Mouse (Mus musculus) kidney, postnatal 0 days (tissue): ENCODE results near the gene Ppm1l. TPM values are rescaled to one million over a fixed set of nuclear protein-coding genes. Genes with fewer than 3 reads are reported as not detected.

Experiments used
- ATAC-seq: fragments of 200-750 bp; cut with Nextera tagmentation; replicated peaks from 2 replicates; pipeline ENCODE4 v1.8.0; 2017; ENCODE audit warnings: low read depth, moderate number of reproducible peaks, moderate TSS enrichment, moderate library complexity; ENCODE audit not compliant: low FRiP score
- DNase-seq: peaks from one replicate; pipeline ENCODE4 v3.0.0-alpha.2; 2016; ENCODE audit warnings: low spot score
- H3K27ac ChIP-seq: fragments of 300-500 bp; sonication (generic); 2 replicates; pipeline ENCODE4 v1.5.1; 2014; ENCODE audit warnings: mild to moderate bottlenecking
- H3K27me3 ChIP-seq: fragments of 300-500 bp; sonication (generic); 2 replicates; pipeline ENCODE4 v1.6.1; 2014; ENCODE audit warnings: low read length, mixed read lengths; ENCODE audit not compliant: insufficient read depth
- H3K36me3 ChIP-seq: fragments of 300-500 bp; sonication (generic); 2 replicates; pipeline ENCODE4 v1.6.1; 2014; ENCODE audit warnings: low read length, mixed read lengths; ENCODE audit not compliant: insufficient read depth
- H3K4me1 ChIP-seq: fragments of 300-500 bp; sonication (generic); replicated peaks from 2 replicates; pipeline ENCODE4 v1.6.1; 2014; ENCODE audit warnings: antibody characterized with exemption, low read length, mixed read lengths; ENCODE audit not compliant: insufficient read depth
- H3K4me2 ChIP-seq: fragments of 300-500 bp; sonication (generic); 2 replicates; pipeline ENCODE4 v1.6.1; 2014; ENCODE audit warnings: mild to moderate bottlenecking, low read length, moderate library complexity, mixed read lengths
- H3K4me3 ChIP-seq: fragments of 300-500 bp; sonication (generic); replicated peaks from 2 replicates; pipeline ENCODE4 v1.5.1; 2014; ENCODE audit warnings: low read depth, low read length
- H3K9ac ChIP-seq: fragments of 300-500 bp; sonication (generic); 2 replicates; pipeline ENCODE4 v1.6.1; 2014; ENCODE audit warnings: low read depth, low read length
- H3K9me3 ChIP-seq: fragments of 300-500 bp; sonication (generic); replicated peaks from 2 replicates; pipeline ENCODE4 v1.6.1; 2016; ENCODE audit warnings: low read length, inconsistent platforms, mixed read lengths
- CTCF ChIP-seq: IDR thresholded peaks from 2 replicates; pipeline ENCODE4 v1.5.1; 2016; ENCODE audit warnings: antibody characterized with exemption, low read depth, mild to moderate bottlenecking, moderate library complexity
- WGBS: fragments of 180-500 bp; shearing (Covaris S2); extraction: QIAGEN DNeasy Blood & Tissue Kit; methylation state at CpG from one replicate; pipeline ENCODE4 v1.1.7; 2014; 5-methylcytosine and 5-hydroxymethylcytosine counted together
- polyA plus RNA-seq: library from polyadenylated mRNA; unstranded; fragments of >200 nt; fragmentation: Nextera tagmentation; extraction: Ambion mirVana; gene quantifications from 2 replicates; pipeline ENCODE4 v1.2.1, GENCODE M21; 2015

Ppm1l gene
- polyA plus RNA-seq, 1 experiment from 2014 or later = 5.6 TPM

DNA sequence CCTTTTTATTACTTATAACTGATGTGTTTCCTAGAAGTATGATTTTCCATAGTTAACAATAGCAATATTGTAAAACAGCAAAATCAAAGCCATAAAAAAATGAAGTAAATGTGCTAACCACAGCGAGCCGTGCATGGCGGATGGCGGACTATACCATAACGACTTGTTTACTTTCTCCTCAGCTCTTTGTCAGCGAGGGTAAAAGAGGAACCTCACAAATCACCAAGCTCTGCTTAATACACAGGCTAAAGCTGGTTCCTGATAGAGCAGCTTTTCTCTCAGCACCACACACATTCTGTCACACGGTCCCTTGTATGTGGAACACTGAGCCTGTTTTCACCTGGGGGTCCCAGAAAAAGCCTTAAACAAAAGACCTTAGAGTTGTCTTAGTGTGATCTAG lies 188.4 kb downstream of the Ppm1l start:
- 66% methylated on average over 7 of the region's 7 CpGs for WGBS
- Histone ChIP-seq H3K4me1 (no peaks in the 10 kb centered on the region; the same call in 1 of the 2 replicates), H3K27me3 (no peaks in the 10 kb centered on the region), H3K27ac (no peak overlapping the region), H3K4me2 (no peak overlapping the region), H3K9me3 (no peaks in the 10 kb centered on the region), H3K9ac (no peak overlapping the region), H3K36me3 (no peaks in the 10 kb centered on the region), H3K4me3 (no peak overlapping the region)
- DNase-seq (no peak), ATAC-seq (no peak)
- no peak for TF ChIP-seq CTCF

GRCm38 (mm10) chr3:69506352-69506751 lies 189.7 kb downstream of the Ppm1l start:
- H3K4me3 ChIP-seq = no peak overlapping the region
- H3K4me1 ChIP-seq = no peaks in the 10 kb centered on the region; the same call in 1 of the 2 replicates
- no peak overlapping the region for H3K27ac ChIP-seq
- no peak overlapping the region for H3K4me2 ChIP-seq
- H3K27me3 ChIP-seq = no peaks in the 10 kb centered on the region
- H3K36me3 ChIP-seq = no peaks in the 10 kb centered on the region
- ATAC-seq (no peak), DNase-seq (no peak)
- no peak overlapping the region for H3K9ac ChIP-seq
- no peak for TF ChIP-seq CTCF
- H3K9me3 ChIP-seq = no peaks in the 10 kb centered on the region
- 86% methylated on average over 4 of the region's 4 CpGs for WGBS

DNA sequence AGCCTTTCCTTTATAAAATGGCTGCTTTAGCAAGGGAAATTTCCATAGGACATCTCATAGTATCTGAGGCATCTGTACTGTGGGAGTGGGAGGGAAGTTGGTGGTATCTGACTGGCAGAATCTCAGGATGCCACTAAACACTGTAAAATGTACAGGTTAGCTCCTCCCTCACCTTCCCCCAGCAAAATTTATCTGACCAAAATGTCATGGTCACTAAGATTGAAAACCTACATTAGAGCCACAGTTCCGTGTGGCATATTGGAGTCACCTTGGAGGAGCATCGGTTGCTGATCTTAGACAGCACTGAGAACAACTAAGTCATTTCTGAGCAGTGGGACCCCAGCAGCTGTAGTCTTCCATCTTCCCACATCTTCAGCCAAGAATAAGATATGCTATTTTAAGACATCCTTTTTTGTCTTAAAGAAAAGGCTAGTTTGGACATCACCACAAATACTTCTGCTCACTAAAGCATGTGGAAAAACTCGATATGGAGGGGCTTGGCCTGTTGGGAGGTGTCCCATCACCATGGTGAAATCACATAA lies 192.8 kb downstream of the Ppm1l start:
- WGBS = 66% methylated on average over 3 of the region's 3 CpGs
- Histone ChIP-seq H3K36me3 (no peaks in the 10 kb centered on the region), H3K4me2 (no peak overlapping the region), H3K4me1 (no peaks in the 10 kb centered on the region), H3K9ac (no peak overlapping the region), H3K4me3 (no peak overlapping the region), H3K9me3 (no peaks in the 10 kb centered on the region), H3K27ac (no peak overlapping the region), H3K27me3 (no peaks in the 10 kb centered on the region)
- DNase-seq = no peak
- no peak for TF ChIP-seq CTCF
- no peak for ATAC-seq

DNA sequence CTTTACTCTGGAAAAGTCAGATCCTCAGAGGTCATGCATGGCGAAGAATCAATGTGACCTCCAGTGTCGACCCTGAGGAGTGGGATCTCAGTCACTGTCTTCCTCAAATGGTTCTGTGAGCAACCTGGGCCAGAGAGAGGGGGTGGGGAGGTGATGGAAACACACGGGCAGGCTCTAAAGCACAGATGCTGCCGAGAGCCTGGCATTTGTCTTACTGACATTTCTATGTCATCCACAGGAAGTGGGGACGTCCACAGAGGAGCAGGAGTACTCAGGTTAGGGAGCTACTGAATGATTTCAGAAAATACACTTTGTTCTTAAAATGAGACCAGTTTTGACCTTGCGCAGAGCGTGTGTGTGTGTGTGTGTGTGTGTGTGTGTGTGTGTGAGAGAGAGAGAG lies 195.2 kb downstream of the Ppm1l start:
- no peak overlapping the region for H3K9ac ChIP-seq
- no peaks in the 10 kb centered on the region for H3K36me3 ChIP-seq
- no peak overlapping the region for H3K4me3 ChIP-seq
- no peak overlapping the region for H3K27ac ChIP-seq
- no peaks in the 10 kb centered on the region for H3K27me3 ChIP-seq
- no peak for TF ChIP-seq CTCF
- H3K9me3 ChIP-seq = no peaks in the 10 kb centered on the region
- ATAC-seq = no peak
- no peak for DNase-seq
- 34% methylated on average over 7 of the region's 7 CpGs for WGBS
- H3K4me1 ChIP-seq = 0 out of 2 replicates have a peak, but pooled peaks cover 4% of the 10 kb centered on the region
- H3K4me2 ChIP-seq = no peak overlapping the region

DNA sequence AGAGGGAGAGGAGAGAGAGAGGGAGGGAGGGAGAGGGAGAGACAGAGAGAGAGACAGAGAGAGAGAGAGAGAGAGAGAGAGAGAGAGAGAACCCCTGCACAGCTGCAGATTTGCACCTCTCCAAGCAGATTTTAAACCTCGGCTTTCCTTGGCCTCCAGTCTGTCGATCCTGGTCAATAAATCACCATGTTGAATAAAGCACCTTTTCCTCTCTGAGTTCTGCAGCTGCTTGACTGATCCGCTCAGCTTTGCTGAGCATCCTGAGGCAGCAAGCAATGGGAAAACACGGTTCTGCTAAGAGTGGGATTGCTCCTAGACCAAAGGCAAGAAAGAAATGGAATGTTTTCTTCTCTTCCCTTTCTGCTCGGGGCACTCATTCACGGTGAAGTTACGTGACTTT lies 195.7 kb downstream of the Ppm1l start:
- H3K9me3 ChIP-seq = no peaks in the 10 kb centered on the region
- WGBS = 13% methylated on average over 7 of the region's 7 CpGs
- 0 out of 2 replicates have a peak, but pooled peaks cover 4% of the 10 kb centered on the region for H3K4me1 ChIP-seq
- TF ChIP-seq CTCF = no peak
- H3K9ac ChIP-seq = no peak overlapping the region
- no peaks in the 10 kb centered on the region for H3K27me3 ChIP-seq
- H3K4me2 ChIP-seq = peak overlapping the region; percentile 13; the same call in 1 of the 2 replicates
- H3K4me3 ChIP-seq = no peak overlapping the region
- DNase-seq = no peak
- no peak for ATAC-seq
- H3K36me3 ChIP-seq = no peaks in the 10 kb centered on the region
- H3K27ac ChIP-seq = no peak overlapping the region

GRCm38 (mm10) chr3:69515730-69516350 lies 199.2 kb downstream of the Ppm1l start:
- H3K4me2 ChIP-seq = no peak overlapping the region
- peak overlapping the region; percentile 26; the same call in 1 of the 2 replicates for H3K27ac ChIP-seq
- H3K9ac ChIP-seq = no peak overlapping the region
- no peaks in the 10 kb centered on the region for H3K9me3 ChIP-seq
- no peak overlapping the region for H3K4me3 ChIP-seq
- H3K27me3 ChIP-seq = no peaks in the 10 kb centered on the region
- DNase-seq (no peak), ATAC-seq (peak; percentile 67)
- WGBS = 41% methylated on average over 13 of the region's 13 CpGs
- H3K4me1 ChIP-seq = 0 out of 2 replicates have a peak, but pooled peaks cover 4% of the 10 kb centered on the region
- TF ChIP-seq CTCF = no peak
- no peaks in the 10 kb centered on the region for H3K36me3 ChIP-seq
